Mouse (Mus musculus): Measurements from ENCODE around the gene Cblc. TPM values are rescaled to one million over a fixed set of nuclear protein-coding genes. Genes with fewer than 3 reads are reported as not detected.
"Not testable (repeated sequence)": the region's sequence is repeated elsewhere in the genome, so short reads cannot be mapped to it uniquely, and the experiment has no call there.

The Cblc gene
- polyA plus RNA-seq, 1 experiment from 2014 or later: 1.2 TPM

DNA sequence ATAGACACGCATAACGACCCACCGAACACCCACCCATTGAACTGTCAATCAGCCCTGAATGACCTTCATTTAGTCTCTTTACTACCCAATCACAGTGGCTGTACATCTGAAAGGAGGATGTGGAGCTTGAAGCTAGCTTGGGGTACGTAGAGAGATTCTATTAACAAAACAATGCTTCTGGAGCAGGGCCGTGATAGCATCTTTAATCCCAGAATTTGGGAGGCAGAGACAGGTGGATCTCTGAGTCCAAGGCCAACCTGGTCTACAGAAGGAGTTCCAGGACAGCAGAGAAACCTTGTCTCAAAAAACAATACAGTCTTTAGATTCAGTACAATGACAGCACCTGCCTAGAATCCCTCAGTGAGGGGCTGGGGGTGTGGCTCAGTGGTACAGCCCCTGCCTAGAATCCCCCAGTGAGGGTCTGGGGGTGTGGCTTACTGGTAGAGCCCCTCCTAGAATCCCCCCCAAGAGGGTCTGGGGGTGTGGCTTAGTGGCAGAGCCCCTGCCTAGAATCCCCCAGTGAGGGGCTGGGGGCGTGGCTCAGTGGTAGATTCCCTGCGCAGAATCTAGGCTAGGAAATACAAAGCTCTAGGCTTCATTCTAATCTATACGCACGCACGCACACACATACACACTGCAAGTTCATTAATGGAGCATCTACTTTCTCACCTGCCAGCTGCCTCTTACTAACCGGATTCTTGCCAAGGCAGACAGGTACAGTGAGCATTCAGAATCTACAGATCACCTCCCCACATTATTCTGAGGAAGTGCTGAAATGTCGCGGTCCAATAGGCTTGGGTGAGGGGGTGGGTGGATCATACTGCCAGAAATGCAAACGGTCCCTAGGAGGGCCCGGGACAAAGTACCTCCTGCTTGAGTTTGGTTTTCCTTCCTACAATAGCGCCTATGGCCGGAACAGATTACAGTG, 19.0 kb upstream of the Cblc start:
- DNase-seq (ENCODE audit: low spot score): no peak
- Histone ChIP-seq H3K27me3 (ENCODE audit: insufficient read depth, poor library complexity, severe bottlenecking) (peaks cover 99% of the 10 kb centered on the region), H3K4me3 (peak overlapping the region; percentile 54), H3K4me1 (replicated peaks) (peaks cover 34% of the 10 kb centered on the region), H3K27ac (peak overlapping the region; percentile 64; the same call in 1 of the 2 replicates), H3K9me3 (peaks cover 11% of the 10 kb centered on the region), H3K36me3 (no peaks in the 10 kb centered on the region)
- WGBS: 23% methylated on average over 17 of the region's 17 CpGs

DNA sequence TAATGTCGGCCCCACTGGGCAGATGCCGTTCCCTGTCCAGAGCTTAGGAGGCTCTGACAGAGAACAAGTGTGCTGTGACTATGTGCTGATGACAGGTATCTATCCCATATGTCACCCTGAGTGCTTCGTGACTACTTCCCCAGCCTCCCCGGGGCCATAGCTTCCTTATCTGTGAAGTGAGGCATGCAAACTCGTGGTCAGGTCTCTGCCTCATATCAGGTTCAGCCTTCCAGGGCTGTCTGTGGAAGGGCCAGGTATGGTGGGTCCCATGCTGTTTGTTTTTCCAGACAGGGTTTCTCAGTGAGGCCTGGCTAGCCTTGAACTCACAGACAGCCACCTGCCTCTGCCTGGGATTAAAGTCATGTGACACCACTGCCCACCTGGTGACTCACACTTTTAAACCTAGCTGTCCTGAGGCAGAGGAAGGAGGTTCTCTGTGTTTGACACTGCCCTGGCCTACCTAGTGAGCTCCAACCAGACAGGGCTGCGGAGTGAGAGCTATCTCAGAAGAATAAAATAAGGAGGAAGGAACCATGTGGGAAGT, 17.0 kb upstream of the Cblc start:
- whole genome bisulfite sequencing: 81% methylated on average over 6 of the region's 6 CpGs
- no peak overlapping the region for H3K27ac ChIP-seq
- H3K9me3 ChIP-seq: peaks cover 3% of the 10 kb centered on the region; the same call in 1 of the 2 replicates
- H3K36me3 ChIP-seq: no peaks in the 10 kb centered on the region
- H3K4me3 ChIP-seq: no peak overlapping the region
- H3K4me1 ChIP-seq (replicated peaks): peaks cover 44% of the 10 kb centered on the region
- DNase-seq (ENCODE audit: low spot score): no peak
- peaks cover 100% of the 10 kb centered on the region for H3K27me3 ChIP-seq (ENCODE audit: insufficient read depth, poor library complexity, severe bottlenecking)

- Histone ChIP-seq H3K4me3 (no peak overlapping the region), H3K27me3 (ENCODE audit: insufficient read depth, poor library complexity, severe bottlenecking) (peaks cover 100% of the 10 kb centered on the region), H3K36me3 (no peaks in the 10 kb centered on the region), H3K9me3 (peaks cover 3% of the 10 kb centered on the region; the same call in 1 of the 2 replicates), H3K4me1 (replicated peaks) (peaks cover 45% of the 10 kb centered on the region), H3K27ac (no peak overlapping the region)
- DNase-seq (ENCODE audit: low spot score): no peak
- WGBS: 79% methylated on average over 4 of the region's 4 CpGs
Measured at GRCm38 (mm10) chr7:19813161-19813560, 16.6 kb upstream of the Cblc start.

DNA sequence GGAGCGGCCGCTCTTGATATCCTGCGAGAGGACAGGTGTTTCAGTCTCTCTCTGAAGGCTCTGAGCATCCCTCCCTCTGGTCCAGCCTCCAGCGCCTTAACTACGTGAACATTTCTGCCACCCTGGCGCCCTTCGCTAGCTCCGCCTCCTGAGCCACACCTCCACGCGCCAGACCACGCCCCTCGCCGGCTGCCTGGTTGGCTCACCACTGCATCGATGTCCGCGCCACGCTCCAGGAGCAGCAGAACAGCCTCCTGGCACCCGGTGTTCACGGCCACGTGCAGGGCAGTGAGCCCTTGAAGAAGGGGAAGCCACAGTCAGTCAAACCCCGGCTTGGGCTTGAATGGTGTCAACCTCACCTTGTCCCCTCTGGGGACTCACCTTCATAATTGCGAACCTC, 14.5 kb upstream of the Cblc start:
- WGBS: 2% methylated on average over 22 of the region's 22 CpGs
- peak; percentile 37 for DNase-seq (ENCODE audit: low spot score)
- peaks cover 81% of the 10 kb centered on the region for H3K27me3 ChIP-seq (ENCODE audit: insufficient read depth, poor library complexity, severe bottlenecking)

DNA sequence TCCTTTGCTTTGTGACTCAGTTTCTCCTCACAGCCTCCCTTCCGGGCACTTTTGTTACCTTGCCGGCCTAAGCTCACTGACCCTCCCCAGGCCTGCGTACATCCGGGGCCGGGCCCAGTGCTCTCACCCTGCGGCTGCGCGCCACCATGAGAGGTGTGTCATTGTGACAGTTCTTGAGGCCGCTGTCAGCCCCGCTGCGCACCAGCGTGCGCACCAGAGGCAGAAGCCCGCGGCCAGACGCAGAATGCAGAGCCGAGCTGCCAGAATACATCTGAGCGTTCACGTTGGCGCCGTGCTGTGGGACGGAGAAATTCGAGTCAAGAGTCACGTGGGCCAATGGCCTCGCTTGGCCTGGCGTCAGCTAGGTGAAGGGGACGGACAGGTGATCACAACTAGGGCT, 12.8 kb upstream of the Cblc start:
- no peak overlapping the region; the same call in 1 of the 2 replicates for H3K27ac ChIP-seq
- peaks cover 18% of the 10 kb centered on the region for H3K4me1 ChIP-seq (replicated peaks)
- H3K9me3 ChIP-seq: peaks cover 5% of the 10 kb centered on the region; the same call in 1 of the 2 replicates
- 2% methylated on average over 27 of the region's 27 CpGs for WGBS
- peaks cover 64% of the 10 kb centered on the region for H3K27me3 ChIP-seq (ENCODE audit: insufficient read depth, poor library complexity, severe bottlenecking)
- DNase-seq (ENCODE audit: low spot score): peak; percentile 31
- H3K36me3 ChIP-seq: no peaks in the 10 kb centered on the region
- peak overlapping the region; percentile 42 for H3K4me3 ChIP-seq

More for the DNA sequence above, 14.5 kb upstream of the Cblc start:
- no peaks in the 10 kb centered on the region for H3K36me3 ChIP-seq
- no peak overlapping the region for H3K27ac ChIP-seq
- peaks cover 27% of the 10 kb centered on the region for H3K4me1 ChIP-seq (replicated peaks)
- H3K4me3 ChIP-seq: peak overlapping the region; percentile 32
- peaks cover 3% of the 10 kb centered on the region; the same call in 1 of the 2 replicates for H3K9me3 ChIP-seq

DNA sequence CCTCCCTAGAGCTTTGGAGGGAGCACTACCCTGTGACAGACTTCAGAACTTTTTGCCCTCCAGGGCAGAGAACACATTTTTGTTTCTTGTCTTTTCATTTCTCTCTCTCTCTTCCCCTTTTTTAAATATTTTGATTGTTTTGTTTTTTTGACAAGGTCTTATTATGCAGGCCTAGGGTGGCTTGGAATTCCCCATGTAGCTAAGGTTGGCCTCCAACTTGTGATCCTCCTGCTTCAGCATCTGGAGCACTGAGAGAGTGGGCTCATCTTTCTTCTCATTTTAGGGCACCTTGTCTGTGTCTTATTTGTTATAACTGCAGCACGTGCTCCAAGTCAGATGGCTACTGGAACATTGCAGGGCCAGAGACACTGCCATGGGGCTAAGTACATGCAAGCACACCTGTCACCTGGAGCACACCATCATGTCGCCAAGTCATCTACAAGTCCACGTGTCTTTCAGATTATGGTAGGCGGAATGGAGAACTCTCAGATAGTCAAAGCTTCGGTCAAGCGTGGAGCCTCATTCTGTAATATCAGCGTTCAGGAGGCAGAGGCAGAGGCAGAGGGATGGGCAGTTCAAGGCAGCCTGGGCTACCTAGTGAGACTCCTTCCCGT, 9.9 kb upstream of the Cblc start:
- Histone ChIP-seq H3K27me3 (ENCODE audit: insufficient read depth, poor library complexity, severe bottlenecking) (peaks cover 39% of the 10 kb centered on the region), H3K4me3 (no peak overlapping the region), H3K36me3 (no peaks in the 10 kb centered on the region), H3K9me3 (peaks cover 5% of the 10 kb centered on the region; the same call in 1 of the 2 replicates), H3K27ac (no peak overlapping the region), H3K4me1 (replicated peaks) (peaks cover 18% of the 10 kb centered on the region)
- DNase-seq (ENCODE audit: low spot score): no peak
- WGBS: 82% methylated on average over 8 of the region's 8 CpGs

DNA sequence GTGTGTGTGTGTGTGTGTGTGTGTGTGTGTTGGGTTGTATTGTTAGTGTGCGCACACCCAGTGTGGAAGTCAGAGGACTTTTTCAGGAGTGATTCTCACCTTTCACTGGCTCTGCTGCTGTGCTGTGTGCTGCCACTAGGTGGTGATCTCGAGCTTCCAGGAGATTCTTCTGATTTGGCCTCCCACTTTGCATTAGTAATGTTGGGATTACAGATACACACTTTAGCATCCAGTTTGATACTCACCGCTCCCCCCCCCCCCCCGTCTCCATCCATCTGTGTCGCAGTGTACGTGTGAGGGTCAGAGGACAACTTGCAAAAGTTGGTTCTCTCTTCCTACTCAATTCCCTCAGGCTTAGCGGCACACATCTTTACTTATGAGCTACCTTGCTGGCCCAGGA, 6.4 kb upstream of the Cblc start:
- H3K36me3 ChIP-seq: no peaks in the 10 kb centered on the region
- DNase-seq (ENCODE audit: low spot score): peak; percentile 75
- WGBS: 24% methylated on average over 7 of the region's 7 CpGs
- no peak overlapping the region for H3K4me3 ChIP-seq
- H3K4me1 ChIP-seq (replicated peaks): no peaks in the 10 kb centered on the region
- H3K9me3 ChIP-seq: peaks cover 5% of the 10 kb centered on the region; the same call in 1 of the 2 replicates
- H3K27ac ChIP-seq: no peak overlapping the region
- peaks cover 4% of the 10 kb centered on the region for H3K27me3 ChIP-seq (ENCODE audit: insufficient read depth, poor library complexity, severe bottlenecking)

DNA sequence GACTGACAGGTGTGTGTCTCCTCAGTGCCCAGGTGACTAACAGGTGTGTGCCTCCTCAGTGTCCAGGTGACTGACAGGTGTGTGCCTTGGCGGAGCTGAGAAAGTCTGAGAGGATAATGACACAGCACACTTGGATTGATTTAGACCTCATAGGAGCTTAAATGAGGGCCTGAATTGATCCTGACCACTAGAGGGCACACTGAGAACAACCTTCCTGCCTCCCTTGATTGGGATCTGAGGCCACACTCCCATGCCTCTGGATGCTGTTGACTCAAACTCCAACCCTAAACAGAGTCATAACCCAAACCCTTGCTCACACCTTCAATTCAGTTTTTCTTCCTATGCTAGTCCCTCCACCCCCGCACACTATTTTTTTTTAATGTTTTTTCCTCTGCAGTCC, 4.2 kb upstream of the Cblc start:
- Histone ChIP-seq H3K27me3 (ENCODE audit: insufficient read depth, poor library complexity, severe bottlenecking) (peaks cover 24% of the 10 kb centered on the region), H3K36me3 (no peaks in the 10 kb centered on the region), H3K27ac (no peak overlapping the region), H3K4me3 (no peak overlapping the region), H3K9me3 (peaks cover 5% of the 10 kb centered on the region; the same call in 1 of the 2 replicates), H3K4me1 (replicated peaks) (0 out of 2 replicates have a peak, but pooled peaks cover 5% of the 10 kb centered on the region)
- 30% methylated on average over 2 of the region's 2 CpGs for WGBS
- DNase-seq (ENCODE audit: low spot score): peak; percentile 30

DNA sequence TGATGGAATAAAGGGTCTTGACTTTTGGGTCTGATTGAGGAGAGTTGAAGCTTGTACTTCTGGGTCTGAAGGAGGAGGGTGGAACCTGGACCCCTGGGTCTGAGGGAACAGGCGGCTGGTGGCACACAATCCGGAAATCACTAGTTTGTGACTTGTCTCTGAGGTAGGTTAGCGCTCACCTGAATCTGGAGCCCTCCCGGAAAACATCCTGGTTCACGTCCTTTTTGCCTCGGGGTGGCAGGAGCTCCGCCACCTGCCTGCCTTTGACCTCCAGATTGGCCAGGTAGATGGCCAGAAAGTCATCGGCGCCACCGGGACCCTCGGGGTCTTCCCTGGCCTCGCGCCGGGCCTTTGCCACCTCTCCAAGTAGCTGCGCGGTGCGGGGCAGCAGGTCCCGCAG, 355 bp downstream of the Cblc start:
- 8% methylated on average over 18 of the region's 18 CpGs for WGBS
- Histone ChIP-seq H3K4me3 (peak overlapping the region; percentile 34), H3K27me3 (ENCODE audit: insufficient read depth, poor library complexity, severe bottlenecking) (peaks cover 29% of the 10 kb centered on the region), H3K36me3 (no peaks in the 10 kb centered on the region), H3K4me1 (replicated peaks) (0 out of 2 replicates have a peak, but pooled peaks cover 5% of the 10 kb centered on the region), H3K9me3 (no peaks in the 10 kb centered on the region; the same call in 1 of the 2 replicates), H3K27ac (no peak overlapping the region)
- DNase-seq (ENCODE audit: low spot score): no peak

- no peak for DNase-seq (ENCODE audit: low spot score)
Measured at GRCm38 (mm10) chr7:19795236-19795635, 1.4 kb downstream of the Cblc start.

DNA sequence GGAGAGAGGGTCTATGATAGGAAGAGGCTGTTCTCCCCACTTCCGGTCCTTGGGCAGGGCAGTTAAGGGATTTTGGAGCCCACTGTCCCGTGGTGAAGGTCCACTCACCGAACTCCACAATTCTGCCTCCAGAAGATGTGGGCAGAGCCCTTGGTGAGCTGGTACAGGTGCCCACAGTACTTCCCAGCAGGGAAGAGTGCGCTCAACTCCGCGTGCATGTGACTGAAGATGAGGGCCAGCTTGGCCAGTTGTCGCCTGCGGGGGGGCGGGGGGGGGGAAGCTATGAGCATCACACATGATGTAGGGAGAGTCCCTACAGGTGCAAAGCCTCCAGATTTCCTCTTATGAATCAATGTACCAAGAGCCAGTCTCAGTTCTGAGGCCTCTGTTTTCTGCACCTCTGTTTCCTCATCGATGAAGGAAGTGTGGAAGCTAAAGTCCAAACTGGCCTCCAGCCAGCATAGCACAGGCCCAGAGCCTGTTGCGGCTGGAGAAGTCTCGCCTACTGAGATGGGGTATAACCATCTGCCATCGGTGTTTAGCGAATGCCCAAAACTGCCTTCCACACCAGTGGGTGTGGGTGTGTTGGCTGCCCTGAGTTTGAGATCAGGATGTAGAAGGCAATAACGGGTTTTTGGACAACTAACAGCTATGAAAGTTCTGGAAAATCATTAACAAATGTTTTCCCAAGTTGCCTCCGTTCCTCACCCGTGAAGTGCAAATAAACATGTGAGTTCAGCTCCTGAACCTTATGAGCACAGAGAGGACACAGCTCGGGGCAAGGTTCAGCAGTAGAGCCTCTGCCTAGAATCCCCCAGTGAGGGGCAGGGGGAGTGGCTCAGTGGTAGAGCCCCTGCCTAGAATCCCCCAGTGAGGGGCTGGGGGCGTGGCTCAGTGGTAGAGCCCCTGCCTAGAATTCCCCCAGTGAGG, 3.6 kb downstream of the Cblc start:
- H3K27ac ChIP-seq: no peak overlapping the region
- 89% methylated on average over 19 of the region's 19 CpGs for WGBS
- H3K36me3 ChIP-seq: no peaks in the 10 kb centered on the region
- peaks cover 3% of the 10 kb centered on the region; the same call in 1 of the 2 replicates for H3K9me3 ChIP-seq
- peaks cover 9% of the 10 kb centered on the region; the same call in 1 of the 2 replicates for H3K4me1 ChIP-seq (replicated peaks)
- no peak for DNase-seq (ENCODE audit: low spot score)
- H3K4me3 ChIP-seq: no peak overlapping the region
- peaks cover 42% of the 10 kb centered on the region for H3K27me3 ChIP-seq (ENCODE audit: insufficient read depth, poor library complexity, severe bottlenecking)

More at GRCm38 (mm10) chr7:19795236-19795635, 1.4 kb downstream of the Cblc start:
- H3K36me3 ChIP-seq: no peaks in the 10 kb centered on the region
- 75% methylated on average over 2 of the region's 2 CpGs for WGBS
- H3K4me1 ChIP-seq (replicated peaks): 0 out of 2 replicates have a peak, but pooled peaks cover 5% of the 10 kb centered on the region
- no peak overlapping the region for H3K4me3 ChIP-seq
- no peaks in the 10 kb centered on the region; the same call in 1 of the 2 replicates for H3K9me3 ChIP-seq
- H3K27me3 ChIP-seq (ENCODE audit: insufficient read depth, poor library complexity, severe bottlenecking): peaks cover 37% of the 10 kb centered on the region
- no peak overlapping the region for H3K27ac ChIP-seq

GRCm38 (mm10) chr7:19791504-19791903, 5.1 kb downstream of the Cblc start:
- not testable (repeated sequence) for H3K4me1 ChIP-seq (replicated peaks); H3K4me3 ChIP-seq; H3K36me3 ChIP-seq; H3K9me3 ChIP-seq; DNase-seq (ENCODE audit: low spot score); H3K27ac ChIP-seq
- peaks cover 30% of the 10 kb centered on the region for H3K27me3 ChIP-seq (ENCODE audit: insufficient read depth, poor library complexity, severe bottlenecking)
- 86% methylated on average over 2 of the region's 2 CpGs for WGBS

Data from hindbrain, embryonic 10.5 days (tissue).